Mouse (Mus musculus) heart, postnatal 0 days (tissue): Measurements from ENCODE around the gene Abca14. TPM values are rescaled to one million over a fixed set of nuclear protein-coding genes. Genes with fewer than 3 reads are reported as not detected.

ENCODE experiments used
- ATAC-seq: fragments of 200-750 bp; cut with Nextera tagmentation; 2 replicates; pipeline ENCODE4 v1.8.0; 2017; ENCODE audit warnings: low read depth, moderate number of reproducible peaks, moderate library complexity; ENCODE audit not compliant: insufficient read depth
- DNase-seq: peaks from one replicate; pipeline ENCODE4 v3.0.0-alpha.2; 2016; ENCODE audit warnings: low spot score
- H3K27ac ChIP-seq: fragments of 300-500 bp; sonication (generic); 2 replicates; pipeline ENCODE4 v1.5.1; 2014; ENCODE audit warnings: low read depth, mild to moderate bottlenecking
- H3K27me3 ChIP-seq: fragments of 300-500 bp; sonication (generic); 2 replicates; pipeline ENCODE4 v1.6.1; 2014; ENCODE audit warnings: low read length, mixed read lengths; ENCODE audit not compliant: control insufficient read depth, insufficient read depth
- H3K36me3 ChIP-seq: fragments of 300-500 bp; sonication (generic); replicated peaks from 2 replicates; pipeline ENCODE4 v1.6.1; 2014; ENCODE audit warnings: low read length, mixed read lengths; ENCODE audit not compliant: control insufficient read depth, insufficient read depth
- H3K4me1 ChIP-seq: fragments of 300-500 bp; sonication (generic); 2 replicates; pipeline ENCODE4 v1.6.1; 2014; ENCODE audit warnings: antibody characterized with exemption; ENCODE audit not compliant: control insufficient read depth, insufficient read depth
- H3K4me2 ChIP-seq: fragments of 300-500 bp; sonication (generic); 2 replicates; pipeline ENCODE4 v1.6.1; 2014; ENCODE audit warnings: low read depth, mild to moderate bottlenecking, low read length, moderate library complexity
- H3K4me3 ChIP-seq: fragments of 300-500 bp; sonication (generic); 2 replicates; pipeline ENCODE4 v1.5.1; 2014; ENCODE audit warnings: low read depth, low read length
- H3K9ac ChIP-seq: fragments of 300-500 bp; sonication (generic); replicated peaks from 2 replicates; pipeline ENCODE4 v1.6.1; 2014; ENCODE audit warnings: low read depth, low read length, mixed read lengths
- H3K9me3 ChIP-seq: fragments of 300-500 bp; sonication (generic); replicated peaks from 2 replicates; pipeline ENCODE4 v1.6.1; 2016; ENCODE audit warnings: low read length; ENCODE audit not compliant: control insufficient read depth
- CTCF ChIP-seq: IDR thresholded peaks from 2 replicates; pipeline ENCODE4 v1.5.1; 2016; ENCODE audit warnings: antibody characterized with exemption, control low read depth, low read depth
- EP300 ChIP-seq: IDR thresholded peaks from 2 replicates; pipeline ENCODE4 v1.6.1; 2016; ENCODE audit warnings: antibody characterized with exemption, low read depth
- WGBS: fragments of 180-500 bp; shearing (Covaris S2); extraction: QIAGEN DNeasy Blood & Tissue Kit; methylation state at CpG from one replicate; pipeline ENCODE4 v1.1.7; 2014; 5-methylcytosine and 5-hydroxymethylcytosine counted together
- polyA plus RNA-seq: library from polyadenylated mRNA; unstranded; fragments of >200 nt; fragmentation: Nextera tagmentation; extraction: Ambion mirVana; gene quantifications from 2 replicates; pipeline ENCODE4 v1.2.1, GENCODE M21; 2015
- total RNA-seq: library from RNA; depleted of rRNA; stranded (reverse); fragments of >200 nt; gene quantifications from 2 replicates; pipeline ENCODE4 v1.2.3, GENCODE M21; 2014; ENCODE audit warnings: low replicate concordance

The Abca14 gene
- total and polyA plus RNA-seq, 2 experiments from 2014 or later = not detected

- 71% methylated on average over 1 of the region's 1 CpGs for WGBS
- DNase-seq (no peak), ATAC-seq (no peak)
- no peak overlapping the region for H3K9ac ChIP-seq
- TF ChIP-seq CTCF (no peak), EP300 (no peak)
- H3K4me3 ChIP-seq = no peak overlapping the region
- no peak overlapping the region for H3K4me2 ChIP-seq
- H3K36me3 ChIP-seq = no peaks in the 10 kb centered on the region
- H3K4me1 ChIP-seq = no peaks in the 10 kb centered on the region
- no peaks in the 10 kb centered on the region for H3K9me3 ChIP-seq
- H3K27ac ChIP-seq = no peak overlapping the region
- H3K27me3 ChIP-seq = no peaks in the 10 kb centered on the region
Observed at GRCm38 (mm10) chr7:120172188-120172700, 31.5 kb upstream of the Abca14 start.

- no peaks in the 10 kb centered on the region for H3K4me1 ChIP-seq
- no peaks in the 10 kb centered on the region for H3K36me3 ChIP-seq
- ATAC-seq = no peak
- 78% methylated on average over 10 of the region's 10 CpGs for WGBS
- no peak within 1 kb of the TSS for H3K27ac ChIP-seq
- H3K27me3 ChIP-seq = no peaks in the 10 kb centered on the region
- no peak within 1 kb of the TSS for H3K4me2 ChIP-seq
- TF ChIP-seq CTCF = no peak
- no peak for TF ChIP-seq EP300
- no peak for DNase-seq
- no peak within 1 kb of the TSS for H3K4me3 ChIP-seq
- H3K9me3 ChIP-seq = no peaks in the 10 kb centered on the region
- H3K9ac ChIP-seq = no peak within 1 kb of the TSS
Observed at GRCm38 (mm10) chr7:120173603-120174244, 30.0 kb upstream of the Abca14 start, which contains the start of gene Anks4b. Anks4b (plus strand) TSS chr7:120173858.

GRCm38 (mm10) chr7:120174723-120175504 is 28.8 kb upstream of the Abca14 start:
- Histone ChIP-seq H3K4me2 (no peak overlapping the region), H3K9ac (no peak overlapping the region), H3K9me3 (no peaks in the 10 kb centered on the region), H3K27ac (no peak overlapping the region), H3K27me3 (no peaks in the 10 kb centered on the region), H3K36me3 (no peaks in the 10 kb centered on the region), H3K4me1 (no peaks in the 10 kb centered on the region), H3K4me3 (no peak overlapping the region)
- no peak for TF ChIP-seq EP300
- TF ChIP-seq CTCF = no peak
- WGBS = 73% methylated on average over 11 of the region's 11 CpGs
- ATAC-seq (no peak), DNase-seq (no peak)

GRCm38 (mm10) chr7:120177611-120178010 is 26.1 kb upstream of the Abca14 start:
- no peaks in the 10 kb centered on the region for H3K4me1 ChIP-seq
- no peak for DNase-seq
- no peak overlapping the region for H3K27ac ChIP-seq
- no peaks in the 10 kb centered on the region for H3K9me3 ChIP-seq
- TF ChIP-seq CTCF (no peak), EP300 (no peak)
- no peak overlapping the region for H3K4me3 ChIP-seq
- H3K27me3 ChIP-seq = no peaks in the 10 kb centered on the region
- WGBS = 57% methylated on average over 3 of the region's 3 CpGs
- no peak for ATAC-seq
- H3K9ac ChIP-seq = no peak overlapping the region
- no peak overlapping the region for H3K4me2 ChIP-seq
- H3K36me3 ChIP-seq = no peaks in the 10 kb centered on the region

GRCm38 (mm10) chr7:120178935-120179334 is 24.8 kb upstream of the Abca14 start:
- no peaks in the 10 kb centered on the region for H3K27me3 ChIP-seq
- no peak overlapping the region for H3K4me3 ChIP-seq
- H3K36me3 ChIP-seq = no peaks in the 10 kb centered on the region
- 14% methylated on average over 2 of the region's 2 CpGs for WGBS
- DNase-seq = no peak
- no peak overlapping the region for H3K9ac ChIP-seq
- ATAC-seq = no peak
- H3K4me1 ChIP-seq = no peaks in the 10 kb centered on the region
- H3K9me3 ChIP-seq = no peaks in the 10 kb centered on the region
- H3K4me2 ChIP-seq = no peak overlapping the region
- no peak overlapping the region for H3K27ac ChIP-seq
- TF ChIP-seq CTCF (no peak), EP300 (no peak)
